Mouse (Mus musculus) hindbrain, embryonic 14.5 days (tissue): ENCODE data around the gene Gm5728. TPM values are rescaled to one million over a fixed set of nuclear protein-coding genes. Genes with fewer than 3 reads are reported as not detected.
"Not testable (repeated sequence)": the region's sequence is repeated elsewhere in the genome, so short reads cannot be mapped to it uniquely, and the experiment has no call there.

Source experiments
- ATAC-seq: fragments of 200-750 bp; cut with Nextera tagmentation; 2 replicates; pipeline ENCODE4 v1.8.0; 2017; ENCODE audit warnings: moderate number of reproducible peaks, mild to moderate bottlenecking, moderate TSS enrichment, moderate library complexity; ENCODE audit not compliant: low FRiP score
- DNase-seq: peaks from one replicate; pipeline ENCODE4 v3.0.0-alpha.2; 2015; ENCODE audit warnings: low spot score
- H3K27ac ChIP-seq: fragments of 300-500 bp; sonication (generic); 2 replicates; pipeline ENCODE4 v1.5.1; 2014; ENCODE audit warnings: mild to moderate bottlenecking, moderate library complexity
- H3K27me3 ChIP-seq: fragments of 300-500 bp; sonication (generic); 2 replicates; pipeline ENCODE4 v1.6.1; 2014; ENCODE audit warnings: mild to moderate bottlenecking, low read length, mixed read lengths; ENCODE audit not compliant: control insufficient read depth, insufficient read depth
- H3K36me3 ChIP-seq: fragments of 300-500 bp; sonication (generic); replicated peaks from 2 replicates; pipeline ENCODE4 v1.6.1; 2014; ENCODE audit not compliant: control insufficient read depth, insufficient read depth
- H3K4me1 ChIP-seq: fragments of 300-500 bp; sonication (generic); replicated peaks from 2 replicates; pipeline ENCODE4 v1.6.1; 2014; ENCODE audit warnings: antibody characterized with exemption, low read length, mixed read lengths; ENCODE audit not compliant: control insufficient read depth, insufficient read depth
- H3K4me2 ChIP-seq: fragments of 300-500 bp; sonication (generic); replicated peaks from 2 replicates; pipeline ENCODE4 v1.6.1; 2014; ENCODE audit warnings: mild to moderate bottlenecking, moderate library complexity
- H3K4me3 ChIP-seq: fragments of 300-500 bp; sonication (generic); replicated peaks from 2 replicates; pipeline ENCODE4 v1.5.1; 2014; ENCODE audit warnings: mild to moderate bottlenecking, low read length
- H3K9ac ChIP-seq: fragments of 300-500 bp; sonication (generic); 2 replicates; pipeline ENCODE4 v1.6.1; 2014
- H3K9me3 ChIP-seq: fragments of 300-500 bp; sonication (generic); 2 replicates; pipeline ENCODE4 v1.6.1; 2016; ENCODE audit warnings: low read length; ENCODE audit not compliant: control insufficient read depth
- WGBS: fragments of 180-500 bp; shearing (Covaris S2); extraction: QIAGEN DNeasy Blood & Tissue Kit; methylation state at CpG from one replicate; pipeline ENCODE4 v1.1.7; 2014; 5-methylcytosine and 5-hydroxymethylcytosine counted together
- polyA plus RNA-seq: library from polyadenylated mRNA; unstranded; fragments of >200 nt; fragmentation: Nextera tagmentation; extraction: Ambion mirVana; gene quantifications from 2 replicates; pipeline ENCODE4 v1.2.1, GENCODE M21; 2014

The Gm5728 gene
- polyA plus RNA-seq, result not detected in 2 replicates

DNA sequence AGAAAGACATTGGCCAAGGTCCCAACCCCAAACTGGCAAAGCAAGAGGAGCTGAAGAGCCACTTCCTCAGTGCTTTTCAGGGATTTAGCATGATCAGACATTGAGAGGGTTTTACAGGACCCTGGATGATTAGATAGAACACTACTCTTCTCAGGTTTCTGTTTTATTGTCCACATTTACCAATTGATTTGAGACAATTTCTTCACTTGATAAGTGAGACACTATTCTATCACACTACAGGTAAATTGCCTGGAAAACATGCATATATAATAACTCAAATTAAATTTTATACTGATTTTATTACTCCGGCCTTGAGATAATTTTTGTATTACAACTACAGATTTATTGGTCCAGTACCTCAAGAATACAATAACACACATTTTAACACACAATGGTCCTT, at the start of gene Gm5728:
Gm5728 (minus strand) TSS at position 101 of the 400 bp plus-strand sequence.
- not testable (repeated sequence) for H3K4me2 ChIP-seq, H3K27ac ChIP-seq, H3K4me3 ChIP-seq, H3K4me1 ChIP-seq, H3K36me3 ChIP-seq, ATAC-seq, DNase-seq, H3K9me3 ChIP-seq, H3K9ac ChIP-seq, H3K27me3 ChIP-seq
- WGBS, result no CpG with 5 or more reads among the region's 1 CpGs

DNA sequence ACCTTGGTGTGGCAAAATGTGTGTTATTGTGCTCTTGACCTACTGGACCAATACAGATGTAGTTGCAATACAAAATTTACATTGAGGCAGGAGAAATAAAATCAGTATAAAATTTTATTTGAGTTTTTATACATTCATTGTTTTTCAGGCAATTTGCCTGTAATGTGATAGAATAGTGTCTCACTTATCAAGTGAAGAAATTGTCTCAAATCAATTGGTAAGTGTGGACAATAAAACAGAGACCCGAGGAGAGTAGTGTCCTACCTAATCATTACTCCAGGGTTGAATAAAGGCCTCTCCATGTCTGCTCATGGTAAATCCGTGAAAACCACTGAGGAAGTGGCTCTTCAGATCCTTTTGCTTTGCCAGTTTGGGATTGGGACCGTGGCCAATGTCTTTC, 42.4 kb upstream of the Gm5728 start, which contains the start of gene Vmn1r100:
Vmn1r100 (plus strand) TSS at position 301 of the 400 bp plus-strand sequence.
- WGBS, result no CpG with 5 or more reads among the region's 3 CpGs
- DNase-seq, ATAC-seq: not testable (repeated sequence)

DNA sequence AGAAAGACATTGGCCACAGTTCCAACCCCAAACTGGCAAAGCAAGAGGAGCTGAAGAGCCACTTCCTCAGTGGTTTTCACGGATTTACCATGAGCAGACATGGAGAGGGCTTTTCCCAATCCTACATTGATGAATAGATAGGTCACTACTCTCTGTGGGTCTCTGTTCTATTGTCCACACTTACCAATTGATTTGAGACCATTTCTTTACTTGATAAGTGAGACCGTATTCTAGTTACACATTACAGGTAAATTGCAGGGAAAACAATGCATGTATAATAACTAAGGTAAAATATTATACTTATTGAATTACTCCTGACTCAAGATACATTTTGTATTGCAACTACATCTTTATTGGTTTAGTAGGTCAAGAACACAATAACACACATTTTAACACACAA, 41.2 kb downstream of the Gm5728 start, which contains the start of gene Gm4133:
Gm4133 (minus strand) TSS at position 101 of the 400 bp plus-strand sequence.
- not testable (repeated sequence) for H3K36me3 ChIP-seq, H3K27ac ChIP-seq, H3K4me3 ChIP-seq, DNase-seq, H3K9me3 ChIP-seq, H3K4me2 ChIP-seq, H3K27me3 ChIP-seq, ATAC-seq, H3K9ac ChIP-seq, H3K4me1 ChIP-seq
- no CpG with 5 or more reads among the region's 2 CpGs for WGBS

More for the DNA sequence above, 42.4 kb upstream of the Gm5728 start, which contains the start of gene Vmn1r100:
- not testable (repeated sequence) for H3K27me3 ChIP-seq, H3K36me3 ChIP-seq, H3K27ac ChIP-seq, H3K4me3 ChIP-seq, H3K9ac ChIP-seq, H3K4me1 ChIP-seq, H3K9me3 ChIP-seq, H3K4me2 ChIP-seq

Other genes starting within 250 kb of the Gm5728 start
- not detected in 2 replicates for gene Vmn1r93, start 236.3 kb downstream of the Gm5728 start, polyA plus RNA-seq
- not detected in 2 replicates for gene Vmn1r94, start 207.0 kb downstream of the Gm5728 start, polyA plus RNA-seq
- gene Vmn1r95, start 181.7 kb downstream of the Gm5728 start, polyA plus RNA-seq, result not detected in 2 replicates
- not detected in 2 replicates for gene Gm6164, start 169.8 kb downstream of the Gm5728 start, polyA plus RNA-seq
- gene Gm4498, start 141.6 kb downstream of the Gm5728 start, polyA plus RNA-seq, result not detected in 2 replicates
- gene Gm5890, start 112.6 kb downstream of the Gm5728 start, polyA plus RNA-seq, result not detected in 2 replicates
- not detected in 2 replicates for gene Gm4133, start 41.3 kb downstream of the Gm5728 start, polyA plus RNA-seq
- not detected in 2 replicates for gene Vmn1r100, start 42.5 kb upstream of the Gm5728 start, polyA plus RNA-seq
- gene Vmn1r101, start 67.2 kb upstream of the Gm5728 start, polyA plus RNA-seq, result not detected in 2 replicates
- not detected in 2 replicates for gene Gm10670, start 99.5 kb upstream of the Gm5728 start, polyA plus RNA-seq
- not detected in 2 replicates for gene Vmn1r103, start 135.1 kb upstream of the Gm5728 start, polyA plus RNA-seq
- gene Vmn1r104, start 158.4 kb upstream of the Gm5728 start, polyA plus RNA-seq, result not detected in 2 replicates
- not detected in 2 replicates for gene Gm5726, start 170.3 kb upstream of the Gm5728 start, polyA plus RNA-seq
- gene Gm4141, start 200.8 kb upstream of the Gm5728 start, polyA plus RNA-seq, result not detected in 2 replicates
- not detected in 2 replicates for gene Gm4513, start 223.6 kb upstream of the Gm5728 start, polyA plus RNA-seq